Mouse (Mus musculus): ENCODE measurements around the gene Dao.

DNA sequence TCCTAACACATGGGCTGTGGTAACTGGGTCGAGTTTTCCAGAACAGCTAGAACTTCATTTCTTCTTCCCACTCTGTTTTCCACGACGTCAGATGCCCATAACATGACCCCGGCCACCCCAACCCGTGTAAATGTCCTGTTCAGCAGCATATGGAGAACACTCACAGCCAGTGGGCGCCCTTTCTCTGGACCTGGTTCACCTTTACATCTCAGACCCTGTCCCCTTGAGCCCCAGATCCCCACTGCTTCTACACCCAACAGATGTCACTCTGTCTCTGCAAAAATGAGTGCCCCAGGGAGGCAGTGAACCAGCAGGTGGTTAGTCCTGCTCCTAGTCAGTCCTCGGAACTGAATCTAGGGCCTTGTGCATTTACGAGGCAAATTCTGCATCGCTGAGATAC is 64.5 kb downstream of the Dao start:
- TF ChIP-seq GATA1 (IDR thresholded peaks at IDR 0.05; ENCODE audit: low read length), result no peak
- TF ChIP-seq TAL1 (IDR thresholded peaks at IDR 0.05; ENCODE audit: low read length), result no peak
